Mouse (Mus musculus) lung, adult 2 months (tissue): ENCODE data around the gene Aaas.

Experiments
- CTCF ChIP-seq: fragments of 200-500 bp; IDR thresholded peaks from 2 replicates; pipeline ENCODE4 v1.5.1; 2011; ENCODE audit warnings: mild to moderate bottlenecking, low read length, control low read depth; ENCODE audit not compliant: insufficient read depth
- POLR2A ChIP-seq: fragments of 200-500 bp; IDR thresholded peaks from 2 replicates; pipeline ENCODE4 v1.6.1; 2011; ENCODE audit warnings: low read depth, mild to moderate bottlenecking, control low read depth, low read length, borderline replicate concordance; ENCODE audit errors: extremely low read depth

DNA sequence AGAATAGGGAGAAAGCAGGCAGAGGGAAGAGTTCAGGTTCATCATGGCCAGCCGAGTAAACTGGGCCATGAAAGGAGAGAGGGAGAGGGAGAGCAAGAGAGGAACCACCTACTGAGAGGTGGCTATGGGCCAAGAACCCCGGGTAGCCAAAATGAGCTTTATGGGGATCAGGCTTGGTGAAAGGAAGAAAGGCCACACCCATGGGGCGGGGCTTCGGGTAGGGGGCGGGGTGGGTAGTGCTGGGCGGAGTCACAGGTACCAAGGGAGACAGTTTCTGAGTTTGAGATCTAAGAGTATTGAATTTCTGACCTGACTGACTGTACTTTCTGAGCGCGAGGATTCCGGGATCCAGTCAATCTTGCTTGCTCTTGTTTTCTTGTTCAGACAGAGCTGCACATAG, 36.1 kb upstream of the Aaas start:
- TF ChIP-seq CTCF (no peak), POLR2A (no peak)
